In genomic region chr2:84952693-84953092, GRCm38 (mm10) we compare ENCODE assay signal across 29 mouse cellular contexts. TPM values are rescaled to one million over a fixed set of nuclear protein-coding genes. Genes with fewer than 3 reads are reported as not detected.
A peak's percentile ranks its signal among the peaks of the same experiment; 100 is the strongest.
DNase-seq lines count a peak whose midpoint lies in the region; ATAC-seq and TF ChIP-seq lines count a peak whose summit lies in the region.
"Had no signal": no experiment of that assay in that cellular context is flagged by ENCODE, and none has a peak within 500 bp of the region (broad histone marks: within the 10 kb centered on the region; RNA-seq: fewer than 3 reads in every experiment).

No protein-coding gene starts in this region.

- 75% methylated on average over 4 of the region's 4 CpGs for WGBS in intestine, embryonic 14.5 days
- WGBS in intestine, embryonic 16.5 days = 58% methylated on average over 4 of the region's 4 CpGs

- H3K27me3 ChIP-seq in intestine, embryonic 14.5 days (replicated peaks; ENCODE audit: control insufficient read depth, insufficient read depth, low read length) = no peaks in the 10 kb centered on the region
- no peaks in the 10 kb centered on the region for H3K27me3 ChIP-seq in intestine, embryonic 16.5 days (replicated peaks; ENCODE audit: control insufficient read depth, insufficient read depth, low read length)
- no peaks in the 10 kb centered on the region for H3K27me3 ChIP-seq in CH12.LX (replicated peaks)
- H3K27me3 ChIP-seq: embryonic facial prominence, embryonic 13.5 days; embryonic facial prominence, embryonic 15.5 days; forebrain, embryonic 13.5 days; forebrain, embryonic 15.5 days had no signal

- H3K79me2 ChIP-seq in CH12.LX (replicated peaks; ENCODE audit: control insufficient read depth, extremely low read depth, insufficient read depth, poor library complexity, severe bottlenecking) = peaks cover 2% of the 10 kb centered on the region

- no peaks in the 10 kb centered on the region for H3K4me1 ChIP-seq in intestine, embryonic 14.5 days (replicated peaks; ENCODE audit: control insufficient read depth, insufficient read depth, low read length)
- H3K4me1 ChIP-seq in intestine, embryonic 16.5 days (ENCODE audit: control insufficient read depth, insufficient read depth, low read length) = no peaks in the 10 kb centered on the region
- H3K4me1 ChIP-seq in CH12.LX (ENCODE audit: control insufficient read depth in 1 of 2, insufficient read depth in 2 of 2) = peaks cover 12 to 73% of the 10 kb centered on the region in 2 experiments
- H3K4me1 ChIP-seq: embryonic facial prominence, embryonic 13.5 days; embryonic facial prominence, embryonic 15.5 days; forebrain, embryonic 13.5 days had no signal

- TF ChIP-seq POLR2A in CH12.LX (IDR thresholded peaks at IDR 0.05; ENCODE audit: low read depth, low read length) = no peak

- H3K9me3 ChIP-seq in intestine, embryonic 14.5 days (ENCODE audit: control insufficient read depth, low read length) = no peaks in the 10 kb centered on the region
- no peaks in the 10 kb centered on the region for H3K9me3 ChIP-seq in intestine, embryonic 16.5 days (ENCODE audit: control insufficient read depth, low read length)
- no peaks in the 10 kb centered on the region for H3K9me3 ChIP-seq in CH12.LX (replicated peaks; ENCODE audit: low read length)
- H3K9me3 ChIP-seq: embryonic facial prominence, embryonic 13.5 days; embryonic facial prominence, embryonic 15.5 days; forebrain, embryonic 13.5 days; forebrain, embryonic 15.5 days had no signal

- H3K36me3 ChIP-seq in intestine, embryonic 14.5 days (ENCODE audit: control insufficient read depth, insufficient read depth, low read length) = peaks cover 85% of the 10 kb centered on the region
- H3K36me3 ChIP-seq in intestine, embryonic 16.5 days (ENCODE audit: control insufficient read depth, insufficient read depth, low read length) = peaks cover 4% of the 10 kb centered on the region
- H3K36me3 ChIP-seq in CH12.LX (replicated peaks in 1 of 2; ENCODE audit: control insufficient read depth in 1 of 2, insufficient read depth in 1 of 2, low read length in 1 of 2) = peaks cover 81 to 95% of the 10 kb centered on the region in 2 experiments
- H3K36me3 ChIP-seq: forebrain, embryonic 15.5 days had no signal

- TF ChIP-seq EP300 in CH12.LX (IDR thresholded peaks at IDR 0.05; ENCODE audit: low read length) = peak; percentile 90

- no peak overlapping the region for H3K27ac ChIP-seq in intestine, embryonic 14.5 days (ENCODE audit: low read depth)
- H3K27ac ChIP-seq in intestine, embryonic 16.5 days (ENCODE audit: low read length) = no peak overlapping the region
- H3K27ac ChIP-seq in CH12.LX (ENCODE audit: insufficient read depth, low read depth) = peak overlapping the region; percentile 71
- H3K27ac ChIP-seq: embryonic facial prominence, embryonic 13.5 days; embryonic facial prominence, embryonic 15.5 days; forebrain, embryonic 13.5 days; forebrain, embryonic 15.5 days had no signal

- no peak for TF ChIP-seq CTCF in CH12.LX (conservative IDR thresholded peaks at IDR 0.05 in 1 of 2, IDR thresholded peaks at IDR 0.05 in 1 of 2; ENCODE audit: low read depth in 2 of 2, low read length in 2 of 2)

- H3K4me2 ChIP-seq in intestine, embryonic 14.5 days (ENCODE audit: low read length) = no peak overlapping the region
- H3K4me2 ChIP-seq in intestine, embryonic 16.5 days (ENCODE audit: low read depth, low read length) = no peak overlapping the region
- H3K4me2 ChIP-seq in CH12.LX (ENCODE audit: insufficient read depth, low read depth, poor library complexity, severe bottlenecking) = peak overlapping the region; percentile 33; the same call in 1 of the 2 replicates
- H3K4me2 ChIP-seq: embryonic facial prominence, embryonic 13.5 days; embryonic facial prominence, embryonic 15.5 days; forebrain, embryonic 13.5 days; forebrain, embryonic 15.5 days had no signal

- H3K4me3 ChIP-seq in intestine, embryonic 14.5 days (ENCODE audit: low read depth, low read length) = no peak overlapping the region
- H3K4me3 ChIP-seq in intestine, embryonic 16.5 days (ENCODE audit: low read length) = no peak overlapping the region
- no peak overlapping the region for H3K4me3 ChIP-seq in CH12.LX (replicated peaks in 1 of 3; ENCODE audit: low read depth in 2 of 3, low read length in 2 of 3, poor library complexity in 1 of 3)
- H3K4me3 ChIP-seq: embryonic facial prominence, embryonic 13.5 days; embryonic facial prominence, embryonic 15.5 days; erythroblast, embryonic 14.5 days; forebrain, embryonic 13.5 days; forebrain, embryonic 15.5 days had no signal

- peak; percentile 44 for DNase-seq in intestine, embryonic 14.5 days (ENCODE audit: low spot score)
- DNase-seq in A20 (ENCODE audit: low read depth, low spot score) (peak; percentile 66), CH12.LX (ENCODE audit: extremely low read depth) (peak; percentile 72)
- DNase-seq in spleen, postnatal 14 days (ENCODE audit: low spot score in 2 of 2) = no peak
- no peak for DNase-seq in gastrocnemius, adult 18-20 months (ENCODE audit: low spot score)
- DNase-seq: adrenal gland, adult 2 months; adrenal gland, postnatal 10 days; adrenal gland, postnatal 25 days; B cell, adult 2 months; cerebellum, adult 11 months; cerebellum, adult 18-20 months; cerebellum, adult 8-10 months; cerebellum, adult 9-11 months; cerebellum, postnatal 14 days; cerebellum, postnatal 36 days; embryo, embryonic 11 days; forebrain, postnatal 0 days had no signal

- ATAC-seq in intestine, embryonic 14.5 days (replicated peaks; ENCODE audit: low FRiP score, low TSS enrichment, low read depth) = no peak
- no peak for ATAC-seq in intestine, embryonic 16.5 days
- ATAC-seq: CD4-positive, CD25-positive, alpha-beta regulatory T cell, adult 4 months; forebrain, embryonic 13.5 days; forebrain, embryonic 15.5 days; forebrain, postnatal 0 days had no signal

- dilution Hi-C loops in CH12.LX (cut with MboI; ENCODE audit: extremely low pct_ligation_motif_present, extremely low pct_unique_long_range_greater_than_20kb, low sequenced_read_pairs) = no loop called here

- in situ Hi-C loops in CH12.LX (cut with MboI; ENCODE audit: low pct_ligation_motif_present, low pct_unique_long_range_greater_than_20kb, low sequenced_read_pairs) = no loop called here

- TF ChIP-seq RAD21 in CH12.LX (IDR thresholded peaks at IDR 0.05; ENCODE audit: low read depth, low read length) = no peak

- H3K9ac ChIP-seq in intestine, embryonic 14.5 days (ENCODE audit: low read length) = no peak overlapping the region
- H3K9ac ChIP-seq in intestine, embryonic 16.5 days (ENCODE audit: low read depth, low read length) = no peak overlapping the region
- no peak overlapping the region for H3K9ac ChIP-seq in CH12.LX (ENCODE audit: insufficient read depth, low read depth)
- H3K9ac ChIP-seq: embryonic facial prominence, embryonic 13.5 days; embryonic facial prominence, embryonic 15.5 days; forebrain, embryonic 13.5 days; forebrain, embryonic 15.5 days; forebrain, postnatal 0 days had no signal

TF ChIP-seq in CH12.LX, 34 proteins besides CTCF, POLR2A, EP300 and RAD21:
- TF ChIP-seq JUN (IDR thresholded peaks at IDR 0.05; ENCODE audit: insufficient read depth, low read depth, low read length) (peak; percentile 69), MYC (IDR thresholded peaks at IDR 0.05; ENCODE audit: low read depth, low read length) (no peak), IRF4 (IDR thresholded peaks at IDR 0.05; ENCODE audit: low read depth, low read length) (peak; percentile 92), MEF2A (IDR thresholded peaks at IDR 0.05; ENCODE audit: borderline replicate concordance, low read depth, low read length) (peak; percentile 55), TBP (conservative IDR thresholded peaks at IDR 0.05; ENCODE audit: low read depth, low read length) (peak; percentile 17; the same call in 1 of the 2 replicates), BHLHE40 (IDR thresholded peaks at IDR 0.05; ENCODE audit: low read depth, low read length) (peak; percentile 47), ZNF384 (IDR thresholded peaks at IDR 0.05; ENCODE audit: low read depth, low read length) (peak; percentile 7; the same call in 1 of the 2 replicates), MAFK (IDR thresholded peaks at IDR 0.05; ENCODE audit: insufficient replicate concordance, low read length) (0 out of 2 replicates have a peak, but pooled peaks have one; percentile 23), SIN3A (IDR thresholded peaks at IDR 0.05; ENCODE audit: low read length) (0 out of 2 replicates have a peak, but pooled peaks have one; percentile 21), TCF12 (IDR thresholded peaks at IDR 0.05; ENCODE audit: low read depth, low read length) (peak; percentile 74), NELFE (IDR thresholded peaks at IDR 0.05; ENCODE audit: low read depth, low read length) (no peak), HCFC1 (IDR thresholded peaks at IDR 0.05; ENCODE audit: low read depth, low read length) (no peak), ETS1 (conservative IDR thresholded peaks at IDR 0.05; ENCODE audit: low read depth, low read length) (peak; percentile 32; the same call in 1 of the 2 replicates), JUND (conservative IDR thresholded peaks at IDR 0.05; ENCODE audit: low read depth, low read length) (peak; percentile 81)

RNA-seq across cellular contexts. Expression of gene Slc43a3, which starts 16.3 kb away (rescaled TPM):
- 46.7 and 54.7 TPM in 2 replicates for polyA plus RNA-seq in intestine, embryonic 14.5 days (2014; fragmentation: Nextera tagmentation; extraction: Ambion mirVana)
- polyA plus RNA-seq in intestine, embryonic 16.5 days (2015; fragmentation: Nextera tagmentation; extraction: Ambion mirVana) = 43.7 and 47.7 TPM in 2 replicates
- total RNA-seq in CH12.LX (2012; rRNA removed) (121 and 136 TPM in 2 replicates), CH12.LX (2014; rRNA removed) (163 and 176 TPM in 2 replicates)
- polyA plus RNA-seq in CH12.LX (2012; ENCODE audit: insufficient read length, low read depth) = 140 and 174 TPM in 2 replicates
- 10 to 100 TPM; 17.2 to 18.4 TPM for total RNA-seq in gastrocnemius, adult 18-20 months (2021)

RNA-seq across cellular contexts. Expression of gene Prg2, which starts 27.6 kb away (rescaled TPM):
- not detected in 2 replicates for polyA plus RNA-seq in intestine, embryonic 14.5 days (2014; fragmentation: Nextera tagmentation; extraction: Ambion mirVana)
- polyA plus RNA-seq in intestine, embryonic 16.5 days (2015; fragmentation: Nextera tagmentation; extraction: Ambion mirVana) = 1.0 TPM in 1 of 2 replicates, not detected in the other
- total RNA-seq in CH12.LX (2012; rRNA removed) = 0.81 and 1.5 TPM in 2 replicates
- 0.60 and 1.1 TPM in 2 replicates for total RNA-seq in CH12.LX (2014; rRNA removed)
- polyA plus RNA-seq in CH12.LX (2012; ENCODE audit: insufficient read length, low read depth) = 0.49 and 0.93 TPM in 2 replicates
- total RNA-seq in gastrocnemius, adult 18-20 months (2021) = not detected
- total RNA-seq: adrenal gland, adult 2 months; adrenal gland, postnatal 25 days; ES-E14; forebrain, postnatal 0 days had no signal
- polyA plus RNA-seq: adrenal gland, adult 2 months; CD4-positive, CD25-positive, alpha-beta regulatory T cell, adult 4 months; embryonic facial prominence, embryonic 15.5 days; erythroblast, embryonic 14.5 days; forebrain, embryonic 11.5 days; forebrain, embryonic 13.5 days; forebrain, embryonic 15.5 days; forebrain, postnatal 0 days had no signal

RNA-seq across cellular contexts. Expression of gene Prg3, which starts 35.3 kb away (rescaled TPM):
- polyA plus RNA-seq in intestine, embryonic 14.5 days (2014; fragmentation: Nextera tagmentation; extraction: Ambion mirVana) = not detected in 2 replicates
- not detected in 2 replicates for polyA plus RNA-seq in intestine, embryonic 16.5 days (2015; fragmentation: Nextera tagmentation; extraction: Ambion mirVana)
- not detected in 2 replicates for total RNA-seq in CH12.LX (2012; rRNA removed)
- not detected in 2 replicates for total RNA-seq in CH12.LX (2014; rRNA removed)
- polyA plus RNA-seq in CH12.LX (2012; ENCODE audit: insufficient read length, low read depth) = not detected in 2 replicates
- not detected for total RNA-seq in gastrocnemius, adult 18-20 months (2021)
- total RNA-seq: adrenal gland, adult 2 months; adrenal gland, postnatal 25 days; ES-E14; forebrain, postnatal 0 days; MEL had no signal
- polyA plus RNA-seq: adrenal gland, adult 2 months; brain, embryonic 14.5 days; CD4-positive, CD25-positive, alpha-beta regulatory T cell, adult 4 months; embryonic facial prominence, embryonic 11.5 days; embryonic facial prominence, embryonic 15.5 days; forebrain, embryonic 11.5 days; forebrain, embryonic 13.5 days; forebrain, embryonic 15.5 days; forebrain, postnatal 0 days had no signal

Comparison
In these comparisons a context has a peak if more than half of its experiments do, and no peak if none do; other contexts are left out.
1. DNase-seq: peak in intestine, embryonic 14.5 days (single experiment), A20 (single experiment) and CH12.LX (single experiment); none in spleen, postnatal 14 days (0 of 2) and gastrocnemius, adult 18-20 months (single experiment).